Mouse (Mus musculus) neural tube, embryonic 14.5 days (tissue): ENCODE measurements at regions not wholly inside any gene's neighbourhood (a gene's known extent, or its start where the extent isn't known, plus 50 kb on each side); places are given as distances from the start of the nearest gene placed in this dataset.

ENCODE experiments used
- ATAC-seq: fragments of 200-750 bp; cut with Nextera tagmentation; 2 replicates; pipeline ENCODE4 v1.8.0; 2017; ENCODE audit warnings: low read depth, mild to moderate bottlenecking, moderate TSS enrichment, moderate library complexity
- H3K27ac ChIP-seq: fragments of 300-500 bp; sonication (generic); 2 replicates; pipeline ENCODE4 v1.5.1; 2014; ENCODE audit warnings: low read depth, mild to moderate bottlenecking, control low read depth, low read length, moderate library complexity, mixed read lengths
- H3K27me3 ChIP-seq: fragments of 300-500 bp; sonication (generic); 2 replicates; pipeline ENCODE4 v1.6.1; 2014; ENCODE audit warnings: low read length; ENCODE audit not compliant: control insufficient read depth, insufficient read depth
- H3K36me3 ChIP-seq: fragments of 300-500 bp; sonication (generic); 2 replicates; pipeline ENCODE4 v1.6.1; 2014; ENCODE audit warnings: low read length, mixed read lengths; ENCODE audit not compliant: control insufficient read depth, insufficient read depth
- H3K4me1 ChIP-seq: fragments of 300-500 bp; sonication (generic); 2 replicates; pipeline ENCODE4 v1.6.1; 2014; ENCODE audit warnings: low read length; ENCODE audit not compliant: control insufficient read depth, insufficient read depth
- H3K4me2 ChIP-seq: fragments of 300-500 bp; sonication (generic); 2 replicates; pipeline ENCODE4 v1.6.1; 2014; ENCODE audit warnings: mild to moderate bottlenecking, low read depth, low read length, control low read depth
- H3K4me3 ChIP-seq: fragments of 300-500 bp; sonication (generic); 2 replicates; pipeline ENCODE4 v1.5.1; 2014; ENCODE audit warnings: low read depth, low read length, control low read depth, mixed read lengths
- H3K9ac ChIP-seq: fragments of 300-500 bp; sonication (generic); replicated peaks from 2 replicates; pipeline ENCODE4 v1.6.1; 2014; ENCODE audit warnings: low read depth, mild to moderate bottlenecking, control low read depth, low read length, mixed read lengths
- H3K9me3 ChIP-seq: fragments of 300-500 bp; sonication (generic); 2 replicates; pipeline ENCODE4 v1.6.1; 2016; ENCODE audit warnings: low read length; ENCODE audit not compliant: control insufficient read depth
- WGBS: fragments of 180-500 bp; shearing (Covaris S2); extraction: QIAGEN DNeasy Blood & Tissue Kit; methylation state at CpG from one replicate; pipeline ENCODE4 v1.1.7; 2014; 5-methylcytosine and 5-hydroxymethylcytosine counted together

- 96% methylated on average over 7 of the region's 7 CpGs for WGBS
These were observed 53.2 kb upstream of the Rpl36-ps4 start for GRCm38 (mm10) chr17:87867611-87868010.

GRCm38 (mm10) chr17:87866719-87867318 lies 54.0 kb upstream of the Rpl36-ps4 start:
- Histone ChIP-seq H3K4me3 (no peak overlapping the region), H3K9ac (no peak overlapping the region), H3K9me3 (no peaks in the 10 kb centered on the region), H3K4me2 (no peak overlapping the region), H3K27me3 (no peaks in the 10 kb centered on the region), H3K4me1 (no peaks in the 10 kb centered on the region), H3K27ac (no peak overlapping the region), H3K36me3 (no peaks in the 10 kb centered on the region)
- ATAC-seq = no peak
- 90% methylated on average over 15 of the region's 15 CpGs for WGBS

More at GRCm38 (mm10) chr17:87867611-87868010, 53.2 kb upstream of the Rpl36-ps4 start:
- no peak for ATAC-seq
- no peaks in the 10 kb centered on the region for H3K36me3 ChIP-seq
- H3K9ac ChIP-seq = no peak overlapping the region
- H3K4me3 ChIP-seq = no peak overlapping the region
- no peaks in the 10 kb centered on the region for H3K27me3 ChIP-seq
- no peak overlapping the region for H3K27ac ChIP-seq
- H3K9me3 ChIP-seq = no peaks in the 10 kb centered on the region
- H3K4me1 ChIP-seq = peaks cover 5% of the 10 kb centered on the region; the same call in 1 of the 2 replicates
- H3K4me2 ChIP-seq = no peak overlapping the region

- no peaks in the 10 kb centered on the region for H3K27me3 ChIP-seq
- H3K4me3 ChIP-seq = no peak overlapping the region
- no peaks in the 10 kb centered on the region for H3K4me1 ChIP-seq
- no peak overlapping the region for H3K4me2 ChIP-seq
- no peaks in the 10 kb centered on the region for H3K9me3 ChIP-seq
- H3K36me3 ChIP-seq = no peaks in the 10 kb centered on the region
- no peak overlapping the region for H3K27ac ChIP-seq
- no peak overlapping the region for H3K9ac ChIP-seq
- no peak for ATAC-seq
- 66% methylated on average over 10 of the region's 10 CpGs for WGBS
These were observed 54.6 kb upstream of the Rpl36-ps4 start for GRCm38 (mm10) chr17:87866165-87866564.

- H3K27ac ChIP-seq = no peak overlapping the region
- H3K9ac ChIP-seq = no peak overlapping the region
- no peaks in the 10 kb centered on the region for H3K9me3 ChIP-seq
- no peaks in the 10 kb centered on the region for H3K27me3 ChIP-seq
- ATAC-seq = no peak
- H3K4me2 ChIP-seq = no peak overlapping the region
- H3K36me3 ChIP-seq = no peaks in the 10 kb centered on the region
- H3K4me1 ChIP-seq = no peaks in the 10 kb centered on the region
- WGBS = 91% methylated on average over 8 of the region's 8 CpGs
- no peak overlapping the region for H3K4me3 ChIP-seq
These were observed 55.3 kb upstream of the Rpl36-ps4 start for GRCm38 (mm10) chr17:87865439-87865838.

GRCm38 (mm10) chr17:87864842-87865241 lies 55.9 kb upstream of the Rpl36-ps4 start:
- 88% methylated on average over 5 of the region's 5 CpGs for WGBS
- Histone ChIP-seq H3K9me3 (no peaks in the 10 kb centered on the region), H3K27ac (no peak overlapping the region), H3K9ac (no peak overlapping the region), H3K4me2 (no peak overlapping the region), H3K4me1 (no peaks in the 10 kb centered on the region), H3K27me3 (no peaks in the 10 kb centered on the region), H3K36me3 (no peaks in the 10 kb centered on the region), H3K4me3 (no peak overlapping the region)
- ATAC-seq = no peak

- Histone ChIP-seq H3K4me3 (no peak overlapping the region), H3K36me3 (no peaks in the 10 kb centered on the region), H3K27me3 (no peaks in the 10 kb centered on the region), H3K9me3 (no peaks in the 10 kb centered on the region), H3K9ac (no peak overlapping the region), H3K4me1 (no peaks in the 10 kb centered on the region), H3K4me2 (no peak overlapping the region), H3K27ac (no peak overlapping the region)
- ATAC-seq = no peak
- WGBS = 66% methylated on average over 5 of the region's 5 CpGs
These were observed 59.2 kb upstream of the Rpl36-ps4 start for GRCm38 (mm10) chr17:87861587-87861986.

- no peak for ATAC-seq
- WGBS = 42% methylated on average over 1 of the region's 1 CpGs
These were observed 53.7 kb upstream of the Kcnk12 start for GRCm38 (mm10) chr17:87851456-87851855.

GRCm38 (mm10) chr17:87849897-87850296 lies 52.1 kb upstream of the Kcnk12 start:
- peak; percentile 56; the same call in 1 of the 2 replicates for ATAC-seq

More at GRCm38 (mm10) chr17:87851456-87851855, 53.7 kb upstream of the Kcnk12 start:
- H3K9me3 ChIP-seq = no peaks in the 10 kb centered on the region
- H3K4me3 ChIP-seq = no peak overlapping the region
- no peaks in the 10 kb centered on the region for H3K36me3 ChIP-seq
- no peaks in the 10 kb centered on the region for H3K4me1 ChIP-seq
- no peaks in the 10 kb centered on the region for H3K27me3 ChIP-seq
- no peak overlapping the region for H3K9ac ChIP-seq
- no peak overlapping the region for H3K27ac ChIP-seq
- H3K4me2 ChIP-seq = no peak overlapping the region

GRCm38 (mm10) chr17:87849421-87849820 lies 51.6 kb upstream of the Kcnk12 start:
- Histone ChIP-seq H3K36me3 (no peaks in the 10 kb centered on the region), H3K9me3 (no peaks in the 10 kb centered on the region), H3K9ac (no peak overlapping the region), H3K4me1 (no peaks in the 10 kb centered on the region), H3K27ac (no peak overlapping the region), H3K27me3 (no peaks in the 10 kb centered on the region), H3K4me2 (no peak overlapping the region), H3K4me3 (no peak overlapping the region)
- ATAC-seq = no peak
- 76% methylated on average over 6 of the region's 6 CpGs for WGBS

More at GRCm38 (mm10) chr17:87849897-87850296, 52.1 kb upstream of the Kcnk12 start:
- no peaks in the 10 kb centered on the region for H3K4me1 ChIP-seq
- no peak overlapping the region for H3K27ac ChIP-seq
- H3K36me3 ChIP-seq = no peaks in the 10 kb centered on the region
- H3K9me3 ChIP-seq = no peaks in the 10 kb centered on the region
- H3K4me3 ChIP-seq = no peak overlapping the region
- H3K27me3 ChIP-seq = no peaks in the 10 kb centered on the region
- WGBS = 62% methylated on average over 7 of the region's 7 CpGs
- H3K4me2 ChIP-seq = no peak overlapping the region
- H3K9ac ChIP-seq = no peak overlapping the region
